Mouse (Mus musculus): ENCODE results near the gene Nomo1.

The Nomo1 gene

DNA sequence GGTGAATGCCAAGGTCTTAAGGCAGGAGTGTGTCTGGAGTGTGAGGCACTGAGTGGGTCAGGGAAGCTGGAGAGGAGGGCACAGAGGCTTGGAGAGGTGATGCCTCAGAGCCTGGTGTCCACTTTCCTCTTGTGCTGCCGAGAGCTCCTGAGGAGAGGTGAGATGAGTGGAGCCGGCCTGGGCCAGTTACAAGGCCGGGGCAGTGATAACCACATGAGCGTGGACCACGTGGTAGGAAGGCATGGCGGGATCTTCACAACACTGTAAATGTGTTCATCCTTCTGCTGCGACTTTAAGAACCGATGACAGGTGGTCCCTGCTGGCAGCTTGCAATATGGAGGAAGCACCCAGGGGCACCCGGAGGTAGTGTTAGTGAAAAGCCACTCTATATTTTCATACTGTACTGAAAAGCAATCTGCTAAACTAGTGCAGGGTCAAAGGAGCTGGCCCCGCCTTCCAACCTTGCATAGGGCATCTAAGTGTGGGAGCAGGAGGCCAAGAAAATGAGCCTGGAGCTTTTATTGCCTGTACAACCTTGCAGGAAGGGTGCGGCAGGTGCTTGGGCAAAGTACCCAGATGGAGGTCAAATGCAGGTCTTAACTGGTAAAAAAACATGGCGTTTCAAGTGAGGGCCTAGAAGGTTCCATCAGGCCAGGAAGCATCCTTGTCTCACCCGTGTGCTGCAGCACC is 14.5 kb downstream of the Nomo1 start:
- no peak for DNase-seq (ENCODE audit: low read depth)

DNA sequence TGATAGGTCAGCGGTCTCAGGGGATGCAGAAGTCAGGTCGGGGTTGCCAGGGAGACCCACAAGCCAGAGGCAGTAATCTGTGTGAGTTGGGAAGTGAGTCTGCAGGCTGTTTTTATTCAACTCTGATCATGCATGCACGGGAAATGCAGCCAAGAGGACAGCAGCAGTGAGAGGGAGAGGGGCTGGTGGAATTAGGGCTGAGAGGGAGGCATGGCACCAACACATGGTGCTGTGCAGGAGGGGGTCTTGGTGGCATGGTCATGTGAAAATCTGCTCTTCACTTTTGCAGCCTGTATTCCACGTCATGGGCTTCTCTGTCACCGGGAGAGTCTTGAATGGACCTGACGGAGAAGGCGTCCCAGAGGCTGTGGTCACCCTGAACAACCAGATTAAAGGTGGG is 16.5 kb downstream of the Nomo1 start:
- DNase-seq (ENCODE audit: low read depth), result no peak

DNA sequence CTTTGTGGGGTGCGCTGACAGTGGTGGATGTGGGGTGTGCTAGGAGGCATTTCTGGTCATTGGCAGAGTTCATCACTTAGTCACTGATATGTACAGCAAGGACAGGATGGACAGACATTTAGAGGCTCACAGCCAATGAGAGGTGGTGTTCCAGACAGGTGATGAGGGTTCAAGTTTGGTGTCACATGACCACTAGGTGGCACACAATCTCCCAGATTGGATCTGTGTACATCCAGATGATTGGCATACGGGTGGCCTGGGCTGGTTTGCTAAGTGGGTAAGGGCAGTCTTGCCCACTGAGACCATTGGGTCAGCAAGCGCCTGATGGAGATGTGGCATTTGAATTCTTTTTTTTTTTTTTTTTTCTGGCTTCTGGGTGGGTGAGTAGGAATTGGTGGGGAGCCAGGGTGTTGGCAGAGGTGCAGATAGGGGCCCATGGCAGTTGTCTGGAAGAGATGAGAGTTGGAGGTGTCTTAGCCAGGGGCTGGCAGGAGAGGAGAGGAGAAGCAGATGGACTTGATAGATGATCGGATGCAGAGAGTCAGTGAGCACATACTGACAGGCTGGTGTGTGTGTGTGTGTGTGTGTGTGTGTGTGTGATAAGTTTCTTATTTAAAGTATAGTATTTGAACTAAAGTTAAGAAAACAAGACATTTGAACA is 18.8 kb downstream of the Nomo1 start:
- no peak for DNase-seq (ENCODE audit: low read depth)

DNA sequence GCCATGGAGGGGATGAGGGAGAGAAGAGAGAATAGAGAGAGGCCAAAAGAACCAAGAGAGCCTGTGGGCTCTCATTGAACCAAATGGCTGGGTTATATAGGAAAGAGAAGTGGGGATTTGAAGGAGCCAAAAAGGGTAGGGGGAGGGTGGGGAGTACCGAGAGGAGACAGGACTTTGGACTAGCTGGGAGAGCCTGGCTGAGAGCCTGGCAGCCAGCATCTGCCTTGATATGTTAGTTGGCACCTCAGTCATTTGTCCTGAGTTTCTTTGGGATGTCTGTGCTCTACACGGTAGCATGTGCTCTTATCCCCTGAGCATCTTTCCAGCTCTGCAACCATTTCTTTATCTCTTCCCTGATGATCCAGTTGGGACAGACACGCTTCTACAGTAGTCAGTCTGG is 20.1 kb downstream of the Nomo1 start:
- no peak for DNase-seq (ENCODE audit: low read depth)

DNA sequence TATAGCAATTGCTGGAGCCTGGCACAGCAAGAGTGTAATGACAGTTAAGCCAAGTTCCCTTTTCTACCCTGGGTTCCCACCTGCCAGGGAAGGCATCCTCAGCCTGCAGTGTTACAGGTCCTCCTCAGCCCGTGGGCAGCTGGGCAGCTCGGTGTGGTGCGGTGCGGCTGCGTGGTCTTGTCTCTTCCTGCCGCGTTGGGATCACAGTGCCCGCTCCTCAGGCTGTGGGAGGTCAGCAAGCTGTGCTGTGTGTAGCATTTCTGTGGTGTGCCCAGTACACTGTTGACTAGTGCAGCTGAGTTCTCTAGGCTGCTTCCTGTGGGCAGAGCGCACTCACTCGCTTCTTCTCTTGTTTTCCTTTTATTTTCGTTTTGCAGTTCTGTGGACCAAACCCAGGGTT is 25.4 kb downstream of the Nomo1 start:
- no peak for DNase-seq (ENCODE audit: low read depth)

DNA sequence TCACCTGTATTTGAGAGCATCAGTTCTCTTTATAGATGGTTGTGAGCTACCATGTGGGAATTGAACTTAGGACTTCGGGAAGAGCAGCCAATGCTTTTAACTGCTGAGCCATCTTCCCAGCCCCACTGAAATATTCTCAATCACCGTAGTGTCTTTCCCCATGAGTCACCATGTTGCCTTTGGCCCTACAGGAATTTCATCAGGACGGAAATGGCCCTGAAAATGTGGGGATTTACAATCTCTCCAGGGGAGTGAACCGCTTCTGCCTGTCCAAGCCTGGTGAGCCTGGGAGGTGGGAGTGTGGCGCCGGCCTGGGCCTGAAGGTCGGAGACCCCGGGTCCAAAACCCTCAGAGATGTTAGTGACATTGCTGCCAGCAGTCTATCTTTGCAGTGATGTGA is 27.2 kb downstream of the Nomo1 start:
- no peak for DNase-seq (ENCODE audit: low read depth)

DNA sequence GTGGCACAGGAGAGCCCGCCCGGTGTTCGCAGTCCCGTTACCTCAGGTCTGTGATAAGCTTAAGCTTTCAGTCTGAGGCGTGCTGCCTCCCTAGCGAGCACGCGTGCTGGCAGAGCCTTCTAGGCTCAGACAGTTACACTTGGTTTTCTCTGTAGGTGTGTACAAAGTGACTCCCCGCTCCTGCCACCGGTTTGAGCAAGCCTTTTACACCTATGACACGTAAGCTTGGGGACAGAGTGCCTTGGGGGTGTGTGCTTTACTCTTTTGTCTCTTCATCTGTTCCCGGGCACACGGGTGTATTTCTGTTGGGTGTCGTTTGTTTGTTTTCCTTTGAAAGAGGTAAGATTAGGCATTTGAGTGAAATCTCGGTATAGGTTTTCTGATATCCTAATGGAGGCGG is 28.1 kb downstream of the Nomo1 start:
- no peak for DNase-seq (ENCODE audit: low read depth)

DNA sequence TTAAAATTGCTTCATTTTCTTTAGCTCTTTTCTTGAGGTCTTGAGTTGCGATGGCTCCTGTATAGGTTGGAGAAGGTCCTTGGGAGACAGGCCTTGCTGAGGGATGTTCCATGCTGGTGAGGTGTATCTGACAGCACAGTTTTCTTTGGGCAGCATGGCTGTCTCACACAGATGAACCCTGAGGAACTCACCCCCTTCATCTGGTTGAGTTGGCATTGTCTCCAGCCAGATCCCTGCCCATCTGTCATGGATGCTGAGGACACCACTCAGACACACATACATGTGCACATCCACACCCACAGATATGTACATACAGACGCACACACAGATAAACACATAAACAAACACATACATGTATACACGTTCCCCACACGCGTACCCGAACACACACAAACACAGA is 29.8 kb downstream of the Nomo1 start:
- DNase-seq (ENCODE audit: low read depth), result no peak

DNA sequence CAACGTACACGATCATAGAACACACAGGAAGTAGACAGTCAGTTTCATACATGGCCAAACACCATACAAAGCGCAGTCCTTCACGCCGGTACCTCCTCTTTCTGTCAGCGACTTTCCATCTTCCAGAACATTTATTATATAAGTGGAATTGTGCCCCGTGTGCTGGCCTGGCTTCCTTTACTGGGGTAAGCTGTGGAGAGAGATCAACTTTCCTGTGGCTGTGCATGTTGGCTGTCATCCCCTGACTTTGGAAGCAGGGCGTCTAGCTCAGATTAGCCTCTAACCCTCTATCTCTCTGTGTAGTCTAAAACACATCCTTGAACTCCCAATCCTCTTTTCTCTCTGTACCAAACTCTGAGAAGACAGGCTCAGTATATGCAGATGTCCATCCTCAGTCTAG is 35.3 kb downstream of the Nomo1 start:
- DNase-seq (ENCODE audit: low read depth), result no peak

DNA sequence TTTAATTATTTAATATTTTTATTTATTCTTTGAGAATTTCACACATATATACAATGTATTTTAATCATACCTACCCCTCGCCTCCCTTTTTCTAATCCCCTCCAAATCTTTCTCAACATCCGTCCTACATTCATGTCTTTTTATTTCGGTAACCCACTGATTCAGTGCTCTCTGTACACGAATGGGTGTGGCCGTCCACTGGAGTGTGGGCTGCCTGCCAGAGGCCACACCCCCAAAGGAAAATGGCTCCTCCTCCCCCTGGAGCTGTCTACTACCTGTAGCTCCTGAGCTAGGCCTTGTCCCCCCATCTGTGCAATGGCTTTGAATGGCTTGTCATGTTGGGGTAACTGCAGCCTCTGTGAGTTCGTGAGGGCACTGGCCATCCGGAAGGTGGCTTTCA is 43.3 kb downstream of the Nomo1 start:
- DNase-seq (ENCODE audit: low read depth), result no peak

DNA sequence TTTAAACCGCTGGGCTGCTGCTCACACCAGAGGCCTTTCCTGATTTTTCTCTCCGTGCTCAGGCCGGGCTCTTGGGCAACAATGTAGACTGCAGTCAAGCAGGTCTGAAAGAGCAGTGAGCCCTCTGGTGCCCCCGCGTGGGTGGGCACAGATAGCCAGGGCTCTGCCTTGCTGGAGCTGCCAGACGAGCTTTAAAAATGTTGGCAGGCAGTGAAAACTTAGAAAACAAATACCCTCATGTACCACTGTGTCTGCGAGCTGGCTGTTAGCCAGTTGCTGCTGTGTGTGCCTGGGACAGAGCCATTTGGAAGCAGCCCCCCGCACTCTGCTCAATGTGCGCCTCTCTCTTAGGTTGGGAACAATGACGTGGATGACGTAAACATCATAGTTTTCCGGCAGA is 44.2 kb downstream of the Nomo1 start:
- no peak for DNase-seq (ENCODE audit: low read depth)

DNA sequence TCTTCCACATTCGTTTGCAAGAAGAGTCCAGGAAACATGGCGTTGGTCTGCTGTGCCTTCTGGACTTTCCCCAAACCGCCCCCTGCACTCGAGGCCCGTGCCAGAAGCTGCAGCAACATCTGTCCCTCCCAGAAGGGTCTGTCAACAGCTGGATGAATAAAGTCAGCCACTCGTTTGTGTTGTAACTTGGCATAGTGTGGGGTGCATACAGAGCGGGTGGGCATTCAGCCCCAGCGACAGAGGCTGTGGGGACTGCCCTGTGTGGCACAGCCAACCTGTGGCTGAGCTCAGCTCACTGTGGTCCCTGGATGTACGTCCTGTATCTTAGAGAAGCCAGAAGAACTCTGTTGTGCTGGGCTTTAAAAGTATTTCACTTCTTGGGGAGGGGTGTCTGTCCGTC is 50.5 kb downstream of the Nomo1 start:
- DNase-seq (ENCODE audit: low read depth), result no peak

DNA sequence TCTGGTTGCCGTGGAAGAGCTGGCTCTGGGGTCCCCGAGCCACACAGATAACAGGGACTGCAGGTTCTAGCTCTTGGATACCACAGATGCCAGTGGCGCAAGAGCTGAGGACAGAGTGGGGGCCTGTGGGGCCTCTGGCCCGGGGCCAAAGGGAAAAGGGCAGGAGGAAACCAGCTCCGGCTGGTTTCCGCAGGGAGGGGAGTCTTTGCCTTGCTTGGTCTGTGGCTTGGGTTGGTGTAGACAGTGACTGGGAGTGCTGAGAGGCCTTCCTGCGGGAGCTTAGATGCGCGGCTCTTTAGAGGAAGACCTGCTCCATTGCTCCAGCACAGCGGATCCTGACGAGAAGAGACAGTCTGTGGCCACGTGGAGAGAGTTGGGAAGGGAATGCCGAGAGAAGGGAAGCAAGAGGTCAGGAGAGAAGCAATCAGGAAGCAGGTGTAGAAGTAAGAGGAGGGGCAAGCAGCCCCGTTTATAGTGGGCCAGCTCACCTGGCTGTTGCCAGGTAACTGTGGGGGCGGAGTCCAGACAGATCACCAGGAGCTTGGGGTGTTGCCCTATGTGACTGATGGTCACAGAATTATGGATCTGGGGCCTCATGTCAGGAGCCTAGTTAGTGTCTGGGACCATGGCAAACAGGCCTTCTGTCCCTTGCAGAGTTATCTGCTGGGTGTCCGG is 51.5 kb downstream of the Nomo1 start:
- no peak for DNase-seq (ENCODE audit: low read depth)

DNA sequence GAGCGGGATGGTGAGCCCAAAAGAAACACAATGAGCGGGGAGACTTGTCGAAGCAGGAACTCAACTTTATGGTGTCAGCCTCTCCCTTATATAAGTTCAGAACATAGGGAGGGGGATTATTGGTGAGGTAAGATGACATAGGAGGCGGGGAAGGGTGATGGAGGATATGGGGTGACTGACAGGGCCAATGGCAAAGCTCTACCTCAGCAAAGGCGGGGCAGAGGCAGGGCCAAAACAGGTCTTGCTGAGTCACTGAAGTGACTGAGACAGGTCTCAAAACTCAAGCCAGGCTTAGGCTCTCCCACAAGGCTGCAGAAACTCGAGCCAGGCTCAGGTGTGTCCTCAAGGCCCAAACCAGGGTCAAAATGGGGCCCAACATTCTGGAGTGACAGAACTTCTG is 52.9 kb downstream of the Nomo1 start:
- DNase-seq (ENCODE audit: low read depth), result no peak

DNA sequence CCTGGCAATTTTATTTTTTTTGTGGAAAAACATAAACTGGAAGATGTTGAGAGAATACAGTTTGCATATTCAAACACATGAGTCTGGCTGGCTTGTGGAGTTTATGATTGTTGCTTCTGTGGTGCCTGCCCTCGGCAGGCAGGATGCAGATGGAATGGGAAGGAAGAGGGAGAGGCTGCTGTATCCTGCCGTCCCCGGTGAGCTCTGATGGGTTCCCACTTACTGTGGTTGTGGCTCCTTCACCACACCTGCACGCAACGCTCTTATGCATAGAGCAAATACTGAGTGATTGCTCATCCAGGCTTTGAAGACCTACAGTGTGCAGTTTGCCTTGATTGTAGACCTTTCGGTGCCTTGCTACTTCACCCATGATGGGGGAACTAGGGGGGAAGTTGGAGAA is 54.7 kb downstream of the Nomo1 start:
- DNase-seq (ENCODE audit: low read depth), result no peak

DNA sequence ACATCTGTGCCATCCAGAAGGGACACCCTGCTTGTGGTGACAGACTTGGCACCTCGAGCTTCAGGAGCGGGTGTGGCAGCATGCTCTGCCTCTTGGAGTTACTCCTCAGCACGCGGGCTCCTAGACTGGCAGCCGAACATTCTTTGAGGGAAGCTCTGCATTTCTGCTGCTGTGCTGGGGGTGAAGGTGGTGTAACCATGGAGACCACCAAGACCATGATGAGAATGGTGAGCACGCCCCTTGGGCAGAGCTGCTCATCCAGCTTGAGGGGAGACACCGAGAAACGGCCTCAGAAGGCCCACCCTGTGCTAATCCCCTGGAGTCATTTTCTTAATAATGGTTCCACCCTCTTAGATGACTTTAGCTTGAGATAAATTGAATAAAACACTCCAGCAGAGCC is 59.3 kb downstream of the Nomo1 start:
- DNase-seq (ENCODE audit: low read depth), result no peak

DNA sequence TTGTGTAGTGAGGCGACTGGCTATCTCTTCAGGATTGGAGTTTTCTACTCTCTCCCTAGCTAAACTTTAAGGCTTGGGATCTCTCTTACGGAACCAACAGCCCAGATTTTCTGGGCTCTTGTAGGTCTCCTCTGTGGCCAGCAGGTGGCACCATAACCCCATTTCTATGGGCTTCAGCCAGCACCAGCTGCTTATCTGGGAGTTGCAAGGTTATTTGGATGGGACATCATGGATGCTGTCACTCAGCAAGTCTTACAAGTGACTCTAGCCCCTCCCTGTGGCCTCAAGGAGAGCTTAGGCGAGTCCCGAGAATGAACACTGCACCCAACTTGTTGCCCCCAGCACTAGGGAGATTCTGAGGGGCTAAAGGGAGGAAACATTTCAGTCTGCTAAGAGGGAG is 62.6 kb downstream of the Nomo1 start:
- DNase-seq (ENCODE audit: low read depth), result no peak

DNA sequence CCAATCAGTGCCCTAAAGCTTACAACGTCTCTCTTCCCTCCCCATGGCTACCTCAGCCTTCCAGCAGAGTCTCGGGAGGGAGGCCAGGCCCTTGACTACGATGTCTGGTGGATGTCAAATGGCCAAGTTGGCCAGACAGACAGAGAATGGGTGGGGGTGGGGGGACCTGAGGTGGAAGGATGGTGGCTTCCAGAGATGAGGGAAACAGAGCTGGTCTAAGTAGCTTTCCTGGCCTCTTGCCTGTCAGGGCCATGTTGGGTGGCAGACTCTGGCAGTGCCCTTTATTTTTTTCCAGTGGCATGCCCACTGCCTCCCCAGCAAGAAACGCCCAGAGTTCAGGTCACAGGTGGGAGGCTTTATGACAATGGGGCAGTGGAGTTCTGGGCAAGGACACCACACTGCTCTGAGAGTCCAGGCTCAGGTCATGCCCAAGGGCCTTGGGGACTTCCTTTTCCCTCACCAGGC is 63.9 kb downstream of the Nomo1 start:
- no peak for DNase-seq (ENCODE audit: low read depth)

DNA sequence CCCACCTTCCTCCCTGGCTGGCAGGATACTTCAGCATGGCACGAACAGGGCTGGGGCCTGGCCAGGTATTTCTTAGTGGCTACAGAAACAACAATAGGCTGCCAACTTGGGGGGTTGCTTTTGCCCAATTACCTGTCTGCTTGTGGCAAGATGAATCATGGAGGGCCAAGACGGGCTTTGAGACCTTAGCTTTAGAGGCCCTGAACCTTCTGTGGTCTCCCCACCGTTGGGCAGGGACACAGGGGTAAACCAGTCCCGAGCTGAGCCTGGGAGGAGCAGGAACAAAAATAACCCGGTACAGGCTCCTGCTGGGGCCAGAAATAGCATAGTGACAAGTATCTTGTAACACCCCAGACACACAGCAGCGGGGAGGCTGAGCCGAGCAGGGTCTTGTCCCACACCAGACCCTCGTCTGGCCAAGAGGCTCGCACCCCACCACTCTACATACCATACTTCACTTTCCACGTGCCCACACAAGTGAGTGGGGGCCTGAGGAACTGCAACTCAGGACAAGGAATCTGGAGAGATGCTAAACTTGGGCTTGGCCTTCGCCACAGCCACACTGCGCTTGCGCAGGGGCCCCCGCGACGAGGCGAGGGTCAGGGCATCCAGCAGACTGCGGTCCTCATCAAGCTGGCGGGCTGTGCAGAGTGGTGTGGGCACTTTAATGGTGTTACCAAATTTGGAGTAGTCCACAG is 64.9 kb downstream of the Nomo1 start:
- no peak for DNase-seq (ENCODE audit: low read depth)

DNA sequence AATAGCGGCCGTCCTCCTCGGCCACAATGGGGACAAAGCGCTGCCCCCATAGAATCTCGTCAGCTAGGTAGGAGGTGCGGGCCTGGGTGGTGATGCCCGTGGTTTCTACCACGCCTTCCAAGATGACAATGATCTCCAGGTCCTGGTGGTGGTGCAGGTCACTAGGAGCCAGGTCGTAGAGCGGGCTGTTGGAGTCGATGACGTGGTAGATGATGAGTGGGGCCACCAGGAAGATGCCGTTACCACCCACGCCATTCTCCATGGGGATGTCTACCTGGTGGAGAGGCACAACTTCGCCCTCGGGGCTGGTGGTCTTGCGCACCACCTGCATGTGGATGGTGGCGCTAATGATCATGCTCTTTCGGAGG is 65.4 kb downstream of the Nomo1 start:
- no peak for DNase-seq (ENCODE audit: low read depth)

DNA sequence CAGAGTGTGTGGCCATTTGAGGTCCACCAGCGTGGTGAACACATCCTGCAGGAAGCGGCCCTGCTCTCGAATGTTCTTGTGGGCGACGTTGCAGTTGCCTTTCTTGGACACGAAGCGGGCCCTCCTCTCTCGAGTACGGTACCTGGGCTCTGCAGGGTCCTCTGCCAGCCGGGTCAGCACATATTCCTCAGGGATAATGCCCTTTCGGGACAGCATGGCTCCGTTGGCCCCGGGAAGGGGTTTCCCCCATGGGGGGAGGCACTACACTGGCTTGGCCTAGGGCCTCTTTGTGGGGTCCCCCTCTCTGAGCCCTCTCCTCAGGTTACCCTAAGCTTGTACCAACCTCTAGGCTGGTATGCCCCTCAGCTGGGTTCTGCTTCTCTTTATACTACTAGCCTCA is 66.2 kb downstream of the Nomo1 start:
- DNase-seq (ENCODE audit: low read depth), result no peak

DNA sequence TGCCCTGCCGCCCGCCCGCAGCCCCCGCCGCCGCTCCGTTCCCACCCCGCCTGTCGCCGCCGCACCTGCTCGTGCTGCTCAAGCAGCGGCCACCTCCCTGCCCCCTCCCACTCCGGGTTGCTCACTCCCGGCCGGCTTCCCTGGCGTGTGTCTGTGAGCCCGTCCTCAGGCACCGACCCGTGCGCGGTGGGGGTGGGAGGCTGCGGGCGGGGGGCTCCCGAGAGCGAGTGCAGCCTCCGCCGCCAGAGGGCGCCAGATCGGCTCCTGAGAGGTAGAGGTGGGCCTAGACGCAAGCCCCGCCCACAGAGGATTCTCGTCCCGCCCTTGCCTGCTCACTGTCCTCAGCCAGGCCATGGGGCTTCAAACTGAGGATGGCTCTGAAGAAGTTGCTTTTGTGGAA is 67.1 kb downstream of the Nomo1 start, which contains the start of gene Kcnj11:
TSS of gene Kcnj11 (minus strand) at position 202 of the 400 bp plus-strand sequence.
- no peak for DNase-seq (ENCODE audit: low read depth)

DNA sequence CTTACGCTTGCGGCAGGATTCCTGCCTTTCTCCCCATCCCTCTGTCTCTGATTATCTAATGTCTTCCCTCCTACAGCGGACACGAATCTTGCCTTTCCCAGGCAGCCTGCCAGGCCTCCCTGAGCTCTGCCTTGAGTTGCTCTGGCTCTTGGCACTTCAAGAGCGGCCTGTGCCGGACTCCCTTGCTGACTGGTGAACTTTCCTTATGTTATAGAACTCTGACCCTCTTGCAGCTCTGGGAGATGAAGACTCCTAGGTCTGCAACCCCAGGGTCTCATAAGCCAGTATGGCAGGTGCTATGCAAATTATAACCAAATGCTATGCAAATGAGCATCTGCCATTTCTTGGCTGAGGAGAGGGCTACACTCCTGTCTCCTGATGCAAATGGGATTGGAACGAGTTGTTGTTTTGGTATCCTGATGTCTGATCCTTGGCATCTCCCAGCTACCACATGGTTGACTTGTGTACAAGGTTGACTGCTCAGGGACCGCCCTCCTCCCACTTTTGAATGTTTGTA is 69.6 kb downstream of the Nomo1 start:
- no peak for DNase-seq (ENCODE audit: low read depth)
